Mouse (Mus musculus): Measurements from ENCODE around the gene 1700018B08Rik.

The 1700018B08Rik gene

GRCm38 (mm10) chr8:121562941-121563351 is 18.8 kb upstream of the 1700018B08Rik start:
- peak; percentile 90 for DNase-seq (ENCODE audit: low spot score)

- DNase-seq (ENCODE audit: low spot score), result peak; percentile 75
These were observed 17.7 kb upstream of the 1700018B08Rik start for GRCm38 (mm10) chr8:121561636-121562345.

GRCm38 (mm10) chr8:121560432-121561100 is 16.4 kb upstream of the 1700018B08Rik start:
- DNase-seq (ENCODE audit: low spot score), result no peak

- no peak for DNase-seq (ENCODE audit: low spot score)
These were observed 15.7 kb upstream of the 1700018B08Rik start for GRCm38 (mm10) chr8:121559801-121560200.

GRCm38 (mm10) chr8:121558538-121558937 is 14.4 kb upstream of the 1700018B08Rik start:
- no peak for DNase-seq (ENCODE audit: low spot score)

- no peak for DNase-seq (ENCODE audit: low spot score)
These were observed 13.6 kb upstream of the 1700018B08Rik start for GRCm38 (mm10) chr8:121557746-121558145.

- peak; percentile 42 for DNase-seq (ENCODE audit: low spot score)
These were observed 9.8 kb upstream of the 1700018B08Rik start for GRCm38 (mm10) chr8:121553831-121554475.

GRCm38 (mm10) chr8:121552506-121552905 is 8.4 kb upstream of the 1700018B08Rik start:
- peak; percentile 33 for DNase-seq (ENCODE audit: low spot score)

- DNase-seq (ENCODE audit: low spot score), result peak; percentile 53
These were observed 7.2 kb upstream of the 1700018B08Rik start for GRCm38 (mm10) chr8:121551065-121551985.

GRCm38 (mm10) chr8:121550056-121550455 is 5.9 kb upstream of the 1700018B08Rik start:
- DNase-seq (ENCODE audit: low spot score), result no peak

GRCm38 (mm10) chr8:121547132-121547531 is 3.0 kb upstream of the 1700018B08Rik start:
- DNase-seq (ENCODE audit: low spot score), result peak; percentile 82

GRCm38 (mm10) chr8:121544936-121545335 is 816 bp upstream of the 1700018B08Rik start:
- DNase-seq (ENCODE audit: low spot score), result peak; percentile 33

- DNase-seq (ENCODE audit: low spot score), result peak; percentile 63
These were observed 1.2 kb downstream of the 1700018B08Rik start for GRCm38 (mm10) chr8:121542901-121543300.

GRCm38 (mm10) chr8:121541862-121542261 is 2.3 kb downstream of the 1700018B08Rik start:
- DNase-seq (ENCODE audit: low spot score), result peak; percentile 41

GRCm38 (mm10) chr8:121532381-121532780 is 11.7 kb downstream of the 1700018B08Rik start:
- DNase-seq (ENCODE audit: low spot score), result peak; percentile 65

- peak; percentile 34 for DNase-seq (ENCODE audit: low spot score)
These were observed 13.5 kb downstream of the 1700018B08Rik start for GRCm38 (mm10) chr8:121530639-121531038.

GRCm38 (mm10) chr8:121528790-121529189 is 15.3 kb downstream of the 1700018B08Rik start:
- DNase-seq (ENCODE audit: low spot score), result peak; percentile 63

- DNase-seq (ENCODE audit: low spot score), result peak; percentile 41
These were observed 16.4 kb downstream of the 1700018B08Rik start for GRCm38 (mm10) chr8:121527751-121528150.

GRCm38 (mm10) chr8:121526811-121527550 is 17.1 kb downstream of the 1700018B08Rik start:
- peak; percentile 42 for DNase-seq (ENCODE audit: low spot score)

- DNase-seq (ENCODE audit: low spot score), result peak; percentile 33
These were observed 18.9 kb downstream of the 1700018B08Rik start for GRCm38 (mm10) chr8:121525111-121525818.

All from testis, postnatal 10 days (tissue).